19 mouse cellular contexts compared by ENCODE assay signal in the genomic region with DNA sequence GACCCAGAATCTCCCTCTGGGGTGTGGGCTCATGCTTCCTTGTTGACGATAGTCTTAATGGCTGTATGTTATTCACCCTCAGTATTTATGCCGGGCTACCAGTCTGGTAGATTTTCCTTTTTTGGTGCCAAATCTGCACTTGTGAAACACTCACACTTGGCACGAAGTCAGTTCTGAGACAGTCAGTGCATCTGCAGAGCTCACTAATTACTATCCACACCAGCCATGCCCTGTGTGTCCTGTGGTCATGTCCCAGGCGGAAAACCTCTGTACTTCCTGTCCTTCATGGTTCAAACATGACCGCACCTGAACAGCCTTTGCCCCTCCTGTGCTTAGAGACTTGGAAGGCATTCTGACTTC. TPM values are rescaled to one million over a fixed set of nuclear protein-coding genes. Genes with fewer than 3 reads are reported as not detected.
A peak's percentile ranks its signal among the peaks of the same experiment; 100 is the strongest.
DNase-seq lines count a peak whose midpoint lies in the region; ATAC-seq lines count a peak whose summit lies in the region.
"Had no signal": no experiment of that assay in that cellular context is flagged by ENCODE, and none has a peak within 500 bp of the region (broad histone marks: within the 10 kb centered on the region; RNA-seq: fewer than 3 reads in every experiment).

No protein-coding gene starts in this region.

- DNase-seq in cerebellum, adult 11 months: no peak
- DNase-seq in forebrain, embryonic 14.5 days (ENCODE audit: low spot score): peak; percentile 30
- peak; percentile 35 for DNase-seq in midbrain, embryonic 11.5 days (ENCODE audit: low spot score, missing footprints)
- no peak for DNase-seq in midbrain, embryonic 10.5 days (ENCODE audit: low spot score)
- no peak for DNase-seq in thymus, postnatal 0 days (ENCODE audit: low spot score)
- DNase-seq: adrenal gland, adult 8-10 months; adrenal gland, postnatal 36 days; B cell, adult 2 months; cerebellum, adult 9-10 months; forebrain, postnatal 0 days; gastrocnemius, postnatal 14 days had no signal

- H3K4me2 ChIP-seq in forebrain, embryonic 14.5 days (ENCODE audit: low read length): no peak overlapping the region
- no peak overlapping the region for H3K4me2 ChIP-seq in forebrain, embryonic 12.5 days
- H3K4me2 ChIP-seq in midbrain, embryonic 11.5 days: no peak overlapping the region
- H3K4me2 ChIP-seq: embryonic facial prominence, embryonic 12.5 days; heart, embryonic 12.5 days; hindbrain, embryonic 14.5 days had no signal

- no peaks in the 10 kb centered on the region for H3K36me3 ChIP-seq in forebrain, embryonic 14.5 days (ENCODE audit: control insufficient read depth, insufficient read depth, low read length)
- no peaks in the 10 kb centered on the region for H3K36me3 ChIP-seq in forebrain, embryonic 12.5 days (replicated peaks)
- no peaks in the 10 kb centered on the region for H3K36me3 ChIP-seq in midbrain, embryonic 11.5 days (ENCODE audit: control insufficient read depth, insufficient read depth, low read length)
- H3K36me3 ChIP-seq in midbrain, embryonic 10.5 days: no peaks in the 10 kb centered on the region
- H3K36me3 ChIP-seq: embryonic facial prominence, embryonic 12.5 days; G1E; heart, embryonic 12.5 days; hindbrain, embryonic 10.5 days had no signal

- H3K9ac ChIP-seq in forebrain, embryonic 14.5 days (ENCODE audit: low read length): no peak overlapping the region
- no peak overlapping the region for H3K9ac ChIP-seq in forebrain, embryonic 12.5 days
- H3K9ac ChIP-seq in midbrain, embryonic 11.5 days (ENCODE audit: low read length): no peak overlapping the region
- H3K9ac ChIP-seq: embryonic facial prominence, embryonic 12.5 days; forebrain, postnatal 0 days; heart, embryonic 12.5 days; hindbrain, embryonic 14.5 days had no signal

- H3K9me3 ChIP-seq in forebrain, embryonic 14.5 days (replicated peaks; ENCODE audit: control insufficient read depth, low read length): no peaks in the 10 kb centered on the region
- H3K9me3 ChIP-seq in forebrain, embryonic 12.5 days: no peaks in the 10 kb centered on the region
- H3K9me3 ChIP-seq in midbrain, embryonic 11.5 days (ENCODE audit: control insufficient read depth, low read length): no peaks in the 10 kb centered on the region
- no peaks in the 10 kb centered on the region for H3K9me3 ChIP-seq in midbrain, embryonic 10.5 days (replicated peaks)
- H3K9me3 ChIP-seq: embryonic facial prominence, embryonic 12.5 days; heart, embryonic 12.5 days; hindbrain, embryonic 10.5 days had no signal

- 76% methylated on average over 5 of the region's 5 CpGs for WGBS in forebrain, embryonic 14.5 days
- 85% methylated on average over 5 of the region's 5 CpGs for WGBS in forebrain, embryonic 12.5 days
- WGBS in midbrain, embryonic 11.5 days: 91% methylated on average over 5 of the region's 5 CpGs
- WGBS in midbrain, embryonic 10.5 days: 92% methylated on average over 5 of the region's 5 CpGs

- H3K4me1 ChIP-seq in forebrain, embryonic 14.5 days (ENCODE audit: control insufficient read depth, insufficient read depth, low read length): peaks cover 8% of the 10 kb centered on the region; the same call in 1 of the 2 replicates
- peaks cover 8% of the 10 kb centered on the region for H3K4me1 ChIP-seq in forebrain, embryonic 12.5 days
- 0 out of 2 replicates have a peak, but pooled peaks cover 2% of the 10 kb centered on the region for H3K4me1 ChIP-seq in midbrain, embryonic 11.5 days (ENCODE audit: control insufficient read depth, insufficient read depth, low read length)
- H3K4me1 ChIP-seq in midbrain, embryonic 10.5 days: peaks cover 4% of the 10 kb centered on the region; the same call in 1 of the 2 replicates
- H3K4me1 ChIP-seq: embryonic facial prominence, embryonic 12.5 days; heart, embryonic 12.5 days had no signal

- ATAC-seq in cerebellum, adult (ENCODE audit: insufficient number of reproducible peaks, low FRiP score, low TSS enrichment): peak; percentile 17; the same call in 1 of the 2 replicates
- peak; percentile 19; the same call in 1 of the 2 replicates for ATAC-seq in forebrain, embryonic 14.5 days
- no peak for ATAC-seq in forebrain, embryonic 12.5 days (ENCODE audit: low FRiP score)
- ATAC-seq in midbrain, embryonic 11.5 days (ENCODE audit: low FRiP score): no peak
- ATAC-seq: CD4-positive, CD25-positive, alpha-beta regulatory T cell, adult 4 months; forebrain, postnatal 0 days had no signal

- no peak overlapping the region for H3K4me3 ChIP-seq in forebrain, embryonic 14.5 days (ENCODE audit: low read depth, low read length)
- no peak overlapping the region for H3K4me3 ChIP-seq in forebrain, embryonic 12.5 days (replicated peaks)
- no peak overlapping the region for H3K4me3 ChIP-seq in midbrain, embryonic 11.5 days (ENCODE audit: low read depth, low read length)
- H3K4me3 ChIP-seq in midbrain, embryonic 10.5 days: no peak overlapping the region
- H3K4me3 ChIP-seq: embryonic facial prominence, embryonic 12.5 days; heart, embryonic 12.5 days; hindbrain, embryonic 10.5 days had no signal

- no peaks in the 10 kb centered on the region for H3K27me3 ChIP-seq in forebrain, embryonic 14.5 days (replicated peaks; ENCODE audit: control insufficient read depth, insufficient read depth, low read length)
- no peaks in the 10 kb centered on the region for H3K27me3 ChIP-seq in forebrain, embryonic 12.5 days
- H3K27me3 ChIP-seq in midbrain, embryonic 11.5 days (ENCODE audit: control insufficient read depth, insufficient read depth, low read length): no peaks in the 10 kb centered on the region
- H3K27me3 ChIP-seq in midbrain, embryonic 10.5 days (ENCODE audit: low read depth, poor library complexity, severe bottlenecking): no peaks in the 10 kb centered on the region
- H3K27me3 ChIP-seq: embryonic facial prominence, embryonic 12.5 days; heart, embryonic 12.5 days had no signal

- H3K27ac ChIP-seq in forebrain, embryonic 14.5 days (ENCODE audit: low read depth, low read length): no peak overlapping the region
- no peak overlapping the region for H3K27ac ChIP-seq in forebrain, embryonic 12.5 days
- no peak overlapping the region for H3K27ac ChIP-seq in midbrain, embryonic 11.5 days (ENCODE audit: low read depth, low read length)
- H3K27ac ChIP-seq in midbrain, embryonic 10.5 days (replicated peaks): no peak overlapping the region
- H3K27ac ChIP-seq: embryonic facial prominence, embryonic 12.5 days; hindbrain, embryonic 10.5 days; hindbrain, embryonic 14.5 days had no signal

RNA-seq across cellular contexts. Expression of gene Sh3gl2, which starts 23.6 kb away (rescaled TPM):
- 61.5 and 71.3 TPM in 2 replicates for polyA plus RNA-seq in forebrain, embryonic 14.5 days (2014; fragmentation: Nextera tagmentation; extraction: Ambion mirVana)
- polyA plus RNA-seq in forebrain, embryonic 12.5 days (2016; fragmentation: Nextera tagmentation; extraction: Ambion mirVana): 13.8 and 14.0 TPM in 2 replicates
- polyA plus RNA-seq in midbrain, embryonic 11.5 days (2014; fragmentation: Nextera tagmentation; extraction: Ambion mirVana): 8.4 and 10.3 TPM in 2 replicates
- polyA plus RNA-seq in midbrain, embryonic 10.5 days (2016; fragmentation: Nextera tagmentation; extraction: Ambion mirVana): 3.0 and 5.6 TPM in 2 replicates
- 0.57 and 0.77 TPM in 2 replicates for polyA plus RNA-seq in thymus, postnatal 0 days (2015; fragmentation: Nextera tagmentation; extraction: Ambion mirVana)
- polyA plus RNA-seq: CD4-positive, CD25-positive, alpha-beta regulatory T cell, adult 4 months; G1E had no signal

Comparison
In these comparisons a context has a peak if more than half of its experiments do, and no peak if none do; other contexts are left out.
1. ATAC-seq: peak in cerebellum, adult (single experiment) and forebrain, embryonic 14.5 days (single experiment); none in forebrain, embryonic 12.5 days (single experiment) and midbrain, embryonic 11.5 days (single experiment).
2. DNase-seq: peak in forebrain, embryonic 14.5 days (single experiment) and midbrain, embryonic 11.5 days (single experiment); none in cerebellum, adult 11 months (single experiment), midbrain, embryonic 10.5 days (single experiment) and thymus, postnatal 0 days (single experiment).